Mouse (Mus musculus): ENCODE results near the gene Rac1.

DNA sequence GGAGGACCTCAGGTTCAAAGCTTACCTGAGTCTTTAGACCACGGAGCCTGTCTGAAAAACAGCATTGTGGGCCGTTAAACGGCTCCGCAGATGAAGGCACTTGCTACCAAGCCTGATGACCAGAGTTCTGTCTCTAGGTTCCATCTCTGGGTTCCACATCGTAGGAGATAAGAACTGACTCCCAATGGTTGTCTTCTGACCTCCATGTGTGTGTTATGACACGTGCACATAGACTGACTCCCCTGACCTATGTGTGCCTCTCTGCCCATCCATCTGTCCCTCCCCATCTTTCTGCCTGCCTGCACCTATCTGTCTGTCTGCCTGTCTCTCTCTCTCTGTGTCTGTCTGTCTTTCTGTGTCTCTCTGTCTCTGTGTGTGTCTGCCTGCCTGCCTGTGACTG, 59.9 kb downstream of the Rac1 start:
- no peak for TF ChIP-seq CTCF (IDR thresholded peaks at IDR 0.05; ENCODE audit: borderline replicate concordance, extremely low read depth, insufficient read depth, insufficient read length)
- TF ChIP-seq POLR2A (IDR thresholded peaks at IDR 0.05; ENCODE audit: borderline replicate concordance, extremely low read depth, insufficient read depth, insufficient read length, poor library complexity, severe bottlenecking): no peak

Measured in brain, embryonic 14.5 days (tissue).